Mouse (Mus musculus) myocyte (in vitro differentiated cells): ENCODE data around the gene Med20. TPM values are rescaled to one million over a fixed set of nuclear protein-coding genes. Genes with fewer than 3 reads are reported as not detected.
"Not testable (repeated sequence)": the region's sequence is repeated elsewhere in the genome, so short reads cannot be mapped to it uniquely, and the experiment has no call there.

Experiments
- H3K27me3 ChIP-seq: one replicate; pipeline ENCODE4 v1.6.1; 2011; ENCODE audit not compliant: control insufficient read depth, insufficient read depth, insufficient read length
- H3K36me3 ChIP-seq: one replicate; pipeline ENCODE4 v1.6.1; 2011; ENCODE audit not compliant: control insufficient read depth, insufficient read depth
- H3K4me2 ChIP-seq: one replicate; pipeline ENCODE4 v1.6.1; 2011; ENCODE audit warnings: low read depth, control low read depth
- H3K4me3 ChIP-seq: one replicate; pipeline ENCODE4 v1.5.1; 2011; ENCODE audit warnings: mild to moderate bottlenecking, control low read depth, moderate library complexity
- H3K79me2 ChIP-seq: one replicate; pipeline ENCODE4 v1.6.1; 2011; ENCODE audit not compliant: control insufficient read depth, insufficient read depth
- H3ac ChIP-seq: one replicate; pipeline ENCODE4 v1.6.1; 2011; ENCODE audit not compliant: control insufficient read depth, insufficient read length
- CEBPB ChIP-seq: IDR thresholded peaks from 2 replicates; pipeline ENCODE4 v1.6.1; 2011; ENCODE audit warnings: mild to moderate bottlenecking, moderate library complexity; ENCODE audit not compliant: poor library complexity, insufficient read depth, severe bottlenecking
- E2F4 ChIP-seq: IDR thresholded peaks from one replicate; pipeline ENCODE4 v1.6.1; 2011; ENCODE audit warnings: mild to moderate bottlenecking, control low read depth, moderate library complexity; ENCODE audit not compliant: insufficient read depth
- MAX ChIP-seq: IDR thresholded peaks from one replicate; pipeline ENCODE4 v1.6.1; 2011; ENCODE audit warnings: low read depth, mild to moderate bottlenecking, control low read depth
- MYOD1 ChIP-seq, 3 experiments: IDR thresholded peaks; one replicate each; pipeline ENCODE4 v1.6.1; 2011; ENCODE audit warnings: control low read depth in 2 of 3, low read depth in 2 of 3, mild to moderate bottlenecking in 2 of 3, moderate library complexity in 1 of 3; ENCODE audit not compliant: insufficient read length in 2 of 3, control insufficient read depth in 1 of 3
- MYOG ChIP-seq, 3 experiments: IDR thresholded peaks; one replicate each; pipeline ENCODE4 v1.6.1; 2011; ENCODE audit warnings: control low read depth in 2 of 3, low read depth in 2 of 3, mild to moderate bottlenecking in 2 of 3; ENCODE audit not compliant: insufficient read length in 2 of 3, control insufficient read depth in 1 of 3, insufficient read depth in 1 of 3
- POLR2A ChIP-seq: IDR thresholded peaks from one replicate; pipeline ENCODE4 v1.6.1; 2011; ENCODE audit warnings: low read depth, mild to moderate bottlenecking, control low read depth, moderate library complexity; ENCODE audit not compliant: insufficient read length
- POLR2AphosphoS2 ChIP-seq: IDR thresholded peaks from one replicate; pipeline ENCODE4 v1.6.1; 2011; ENCODE audit warnings: low read depth, control low read depth; ENCODE audit not compliant: insufficient read length
- REST ChIP-seq: IDR thresholded peaks from one replicate; pipeline ENCODE4 v1.6.1; 2011; ENCODE audit warnings: mild to moderate bottlenecking, control low read depth, moderate library complexity; ENCODE audit not compliant: insufficient read depth, insufficient read length
- SRF ChIP-seq: IDR thresholded peaks from one replicate; pipeline ENCODE4 v1.6.1; 2011; ENCODE audit warnings: low read depth; ENCODE audit not compliant: control insufficient read depth, insufficient read length
- TCF12 ChIP-seq: IDR thresholded peaks from one replicate; pipeline ENCODE4 v1.6.1; 2011; ENCODE audit warnings: mild to moderate bottlenecking, control low read depth; ENCODE audit not compliant: poor library complexity, insufficient read depth, severe bottlenecking
- TCF3 ChIP-seq: IDR thresholded peaks from one replicate; pipeline ENCODE4 v1.6.1; 2011; ENCODE audit warnings: low read depth, control low read depth; ENCODE audit not compliant: insufficient read length
- USF1 ChIP-seq: IDR thresholded peaks from one replicate; pipeline ENCODE4 v1.6.1; 2011; ENCODE audit warnings: low read depth, mild to moderate bottlenecking, control low read depth, moderate library complexity
- polyA plus RNA-seq: library from polyadenylated mRNA; unstranded; fragments of >200 nt; fragmentation: generic; extraction: Trizol; gene quantifications from one replicate; pipeline ENCODE4 v1.2.1, GENCODE M21; 2012; ENCODE audit warnings: missing spikeins

The Med20 gene
- polyA plus RNA-seq, 1 experiment: 33.4 TPM

- Histone ChIP-seq H3K36me3 (no peaks in the 10 kb centered on the region), H3K4me3 (no peak overlapping the region), H3K79me2 (no peaks in the 10 kb centered on the region), H3K27me3 (no peaks in the 10 kb centered on the region), H3ac (no peak overlapping the region), H3K4me2 (no peak overlapping the region)
- no peak for TF ChIP-seq MYOG (IDR thresholded peaks at IDR 0.05; ENCODE audit: control insufficient read depth in 1 of 3, insufficient read depth in 1 of 3, insufficient read length in 2 of 3, low read depth in 2 of 3)
- TF ChIP-seq CEBPB: no peak
- no peak for TF ChIP-seq MAX
- TF ChIP-seq E2F4: no peak
- TF ChIP-seq TCF3: no peak
- no peak for TF ChIP-seq MYOD1 (IDR thresholded peaks at IDR 0.05; ENCODE audit: control insufficient read depth in 1 of 3, insufficient read length in 2 of 3, low read depth in 2 of 3)
- TF ChIP-seq POLR2AphosphoS2: no peak
- no peak for TF ChIP-seq TCF12
- no peak for TF ChIP-seq REST
- TF ChIP-seq USF1: no peak
- no peak for TF ChIP-seq SRF
- TF ChIP-seq POLR2A: no peak
These were observed 35.3 kb downstream of the Med20 start for GRCm38 (mm10) chr17:47646683-47647082.

- Histone ChIP-seq H3K27me3 (no peaks in the 10 kb centered on the region), H3K79me2 (no peaks in the 10 kb centered on the region), H3K4me2 (no peak overlapping the region), H3K36me3 (no peaks in the 10 kb centered on the region), H3ac (no peak overlapping the region), H3K4me3 (no peak overlapping the region)
- no peak for TF ChIP-seq SRF
- TF ChIP-seq TCF3: no peak
- no peak for TF ChIP-seq POLR2A
- no peak for TF ChIP-seq MYOD1 (IDR thresholded peaks at IDR 0.05; ENCODE audit: control insufficient read depth in 1 of 3, insufficient read length in 2 of 3, low read depth in 2 of 3)
- no peak for TF ChIP-seq MAX
- TF ChIP-seq POLR2AphosphoS2: no peak
- no peak for TF ChIP-seq REST
These were observed 37.6 kb downstream of the Med20 start for GRCm38 (mm10) chr17:47648966-47649365.

- Histone ChIP-seq H3K79me2 (no peaks in the 10 kb centered on the region), H3K36me3 (no peaks in the 10 kb centered on the region), H3ac (no peak overlapping the region), H3K27me3 (no peaks in the 10 kb centered on the region), H3K4me2 (no peak overlapping the region), H3K4me3 (no peak overlapping the region)
- TF ChIP-seq POLR2A (no peak), MYOG (IDR thresholded peaks at IDR 0.05; ENCODE audit: control insufficient read depth in 1 of 3, insufficient read depth in 1 of 3, insufficient read length in 2 of 3, low read depth in 2 of 3) (no peak), USF1 (no peak), SRF (no peak), TCF12 (no peak), E2F4 (no peak), POLR2AphosphoS2 (no peak), REST (no peak), MYOD1 (IDR thresholded peaks at IDR 0.05; ENCODE audit: control insufficient read depth in 1 of 3, insufficient read length in 2 of 3, low read depth in 2 of 3) (no peak), MAX (no peak), TCF3 (no peak), CEBPB (no peak)
These were observed 40.6 kb downstream of the Med20 start for GRCm38 (mm10) chr17:47651953-47652352.

GRCm38 (mm10) chr17:47654346-47654745 is 43.0 kb downstream of the Med20 start:
- H3K27me3 ChIP-seq, H3ac ChIP-seq, H3K79me2 ChIP-seq, H3K4me2 ChIP-seq, H3K36me3 ChIP-seq, H3K4me3 ChIP-seq: not testable (repeated sequence)

GRCm38 (mm10) chr17:47655697-47656096 is 44.3 kb downstream of the Med20 start:
- TF ChIP-seq USF1 (no peak), REST (no peak), TCF3 (no peak), MYOD1 (IDR thresholded peaks at IDR 0.05; ENCODE audit: control insufficient read depth in 1 of 3, insufficient read length in 2 of 3, low read depth in 2 of 3) (no peak), POLR2A (no peak)

More at GRCm38 (mm10) chr17:47655697-47656096, 44.3 kb downstream of the Med20 start:
- Histone ChIP-seq H3ac (no peak overlapping the region), H3K4me2 (no peak overlapping the region), H3K36me3 (no peaks in the 10 kb centered on the region), H3K27me3 (no peaks in the 10 kb centered on the region), H3K4me3 (no peak overlapping the region), H3K79me2 (no peaks in the 10 kb centered on the region)
